Mouse (Mus musculus) liver, embryonic 14.5 days (tissue): ENCODE results near the gene Map4k2.

Experiments used
- CTCF ChIP-seq: IDR thresholded peaks from 2 replicates; pipeline ENCODE4 v1.5.1; 2016; ENCODE audit warnings: antibody characterized with exemption, low read depth, control low read depth
- EP300 ChIP-seq: IDR thresholded peaks from 2 replicates; pipeline ENCODE4 v1.6.1; 2016; ENCODE audit warnings: antibody characterized with exemption, low read depth

- no peak for TF ChIP-seq CTCF
- no peak for TF ChIP-seq EP300
Measured at GRCm38 (mm10) chr19:6399285-6400095, 58.6 kb downstream of the Map4k2 start, which contains the start of gene Rasgrp2.
